Mouse (Mus musculus) urinary bladder, adult 2 months (tissue): ENCODE measurements around the gene Olfr786. TPM values are rescaled to one million over a fixed set of nuclear protein-coding genes. Genes with fewer than 3 reads are reported as not detected.

Experiments used
- DNase-seq: peaks from one replicate; pipeline ENCODE4 v3.0.0; 2022; ENCODE audit warnings: low spot score
- polyA plus RNA-seq: library from polyadenylated mRNA; depleted of rRNA; stranded (reverse); fragments of >200 nt; gene quantifications from 2 replicates; pipeline ENCODE4 v1.2.3, GENCODE M21; 2012; rRNA removed

The Olfr786 gene
- not detected in 2 replicates for polyA plus RNA-seq

GRCm38 (mm10) chr10:129427006-129427405 lies at the start of gene Olfr786:
Gene Olfr786 (plus strand): TSS chr10:129427306.
- no peak for DNase-seq

- DNase-seq = no peak
These were observed 43.3 kb upstream of the Olfr786 start, which contains the start of gene Olfr784 for GRCm38 (mm10) chr10:129383783-129384182. Gene Olfr784 (plus strand): TSS chr10:129384083.

GRCm38 (mm10) chr10:129400892-129401291 lies 26.2 kb upstream of the Olfr786 start:
- no peak for DNase-seq

- no peak for DNase-seq
These were observed 22.0 kb upstream of the Olfr786 start, which contains the start of gene Olfr785 for GRCm38 (mm10) chr10:129405126-129405525. Gene Olfr785 (plus strand): TSS chr10:129405426.

- no peak for DNase-seq
These were observed 34.5 kb downstream of the Olfr786 start, which contains the start of gene Olfr787 for GRCm38 (mm10) chr10:129461562-129461961. Gene Olfr787 (plus strand): TSS chr10:129461862.

GRCm38 (mm10) chr10:129470698-129471097 lies 43.6 kb downstream of the Olfr786 start, which contains the start of gene Olfr788:
Gene Olfr788 (plus strand): TSS chr10:129470998.
- no peak for DNase-seq

- no peak for DNase-seq
These were observed 46.1 kb downstream of the Olfr786 start for GRCm38 (mm10) chr10:129473256-129473655.

- DNase-seq = no peak
These were observed 46.6 kb downstream of the Olfr786 start for GRCm38 (mm10) chr10:129473723-129474122.

GRCm38 (mm10) chr10:129484452-129484851 lies 57.3 kb downstream of the Olfr786 start, which contains the start of gene Olfr789:
Gene Olfr789 (plus strand): TSS chr10:129484752.
- DNase-seq = no peak

Other genes starting within 250 kb of the Olfr786 start
- not detected in 2 replicates for gene Olfr772, start 249.4 kb upstream of the Olfr786 start, polyA plus RNA-seq
- gene Olfr773, start 239.9 kb upstream of the Olfr786 start, polyA plus RNA-seq = not detected in 2 replicates
- gene Olfr774, start 191.1 kb upstream of the Olfr786 start, polyA plus RNA-seq = not detected in 2 replicates
- not detected in 2 replicates for gene Olfr775, start 178.9 kb upstream of the Olfr786 start, polyA plus RNA-seq
- not detected in 2 replicates for gene Olfr776, start 168.2 kb upstream of the Olfr786 start, polyA plus RNA-seq
- gene Olfr777, start 155.8 kb upstream of the Olfr786 start, polyA plus RNA-seq = not detected in 2 replicates
- not detected in 2 replicates for gene Olfr780, start 109.2 kb upstream of the Olfr786 start, polyA plus RNA-seq
- not detected in 2 replicates for gene Olfr781, start 98.5 kb upstream of the Olfr786 start, polyA plus RNA-seq
- not detected in 2 replicates for gene Olfr782, start 78.5 kb upstream of the Olfr786 start, polyA plus RNA-seq
- gene Olfr784, start 43.2 kb upstream of the Olfr786 start, polyA plus RNA-seq = 0.03 and 0.06 TPM in 2 replicates
- gene Olfr785, start 21.9 kb upstream of the Olfr786 start, polyA plus RNA-seq = not detected in 2 replicates
- gene Olfr787, start 34.6 kb downstream of the Olfr786 start, polyA plus RNA-seq = not detected in 2 replicates
- not detected in 2 replicates for gene Olfr788, start 43.7 kb downstream of the Olfr786 start, polyA plus RNA-seq
- gene Olfr789, start 57.4 kb downstream of the Olfr786 start, polyA plus RNA-seq = not detected in 2 replicates
- not detected in 2 replicates for gene Olfr790, start 71.2 kb downstream of the Olfr786 start, polyA plus RNA-seq
- gene Olfr791, start 94.5 kb downstream of the Olfr786 start, polyA plus RNA-seq = not detected in 2 replicates
- not detected in 2 replicates for gene Olfr792, start 111.9 kb downstream of the Olfr786 start, polyA plus RNA-seq
- gene Olfr794, start 140.3 kb downstream of the Olfr786 start, polyA plus RNA-seq = not detected in 2 replicates
- not detected in 2 replicates for gene Olfr796, start 185.3 kb downstream of the Olfr786 start, polyA plus RNA-seq
- not detected in 2 replicates for gene Olfr798, start 200.6 kb downstream of the Olfr786 start, polyA plus RNA-seq
- gene Olfr799, start 210.2 kb downstream of the Olfr786 start, polyA plus RNA-seq = not detected in 2 replicates
- gene Olfr800, start 230.4 kb downstream of the Olfr786 start, polyA plus RNA-seq = not detected in 2 replicates
- gene Olfr801, start 246.6 kb downstream of the Olfr786 start, polyA plus RNA-seq = not detected in 2 replicates